Mouse (Mus musculus): ENCODE data around the gene Bach1.
"Not testable (repeated sequence)": the region's sequence is repeated elsewhere in the genome, so short reads cannot be mapped to it uniquely, and the experiment has no call there.

Gene Bach1

GRCm38 (mm10) chr16:87668002-87668401, 30.7 kb upstream of the Bach1 start:
- H3K27me3 ChIP-seq (ENCODE audit: control insufficient read depth, insufficient read depth, low read length, poor library complexity, severe bottlenecking) = no peaks in the 10 kb centered on the region

GRCm38 (mm10) chr16:87670091-87670820, 28.5 kb upstream of the Bach1 start:
- no peak for DNase-seq (ENCODE audit: low read depth, low spot score)
- H3K27me3 ChIP-seq (ENCODE audit: control insufficient read depth, insufficient read depth, low read length, poor library complexity, severe bottlenecking) = no peaks in the 10 kb centered on the region
- H3K36me3 ChIP-seq (ENCODE audit: control insufficient read depth, insufficient read depth, low read length, poor library complexity, severe bottlenecking) = no peaks in the 10 kb centered on the region

More at GRCm38 (mm10) chr16:87668002-87668401, 30.7 kb upstream of the Bach1 start:
- DNase-seq (ENCODE audit: low read depth, low spot score) = no peak
- no peaks in the 10 kb centered on the region for H3K36me3 ChIP-seq (ENCODE audit: control insufficient read depth, insufficient read depth, low read length, poor library complexity, severe bottlenecking)

GRCm38 (mm10) chr16:87670821-87671165, 28.0 kb upstream of the Bach1 start:
- peak; percentile 18 for DNase-seq (ENCODE audit: low read depth, low spot score)
- Histone ChIP-seq H3K36me3 (ENCODE audit: control insufficient read depth, insufficient read depth, low read length, poor library complexity, severe bottlenecking) (no peaks in the 10 kb centered on the region), H3K27me3 (ENCODE audit: control insufficient read depth, insufficient read depth, low read length, poor library complexity, severe bottlenecking) (no peaks in the 10 kb centered on the region)

- no peak for DNase-seq (ENCODE audit: low read depth, low spot score)
- Histone ChIP-seq H3K36me3 (ENCODE audit: control insufficient read depth, insufficient read depth, low read length, poor library complexity, severe bottlenecking) (no peaks in the 10 kb centered on the region), H3K27me3 (ENCODE audit: control insufficient read depth, insufficient read depth, low read length, poor library complexity, severe bottlenecking) (no peaks in the 10 kb centered on the region)
Observed at GRCm38 (mm10) chr16:87671336-87671735, 27.4 kb upstream of the Bach1 start.

- H3K36me3 ChIP-seq (ENCODE audit: control insufficient read depth, insufficient read depth, low read length, poor library complexity, severe bottlenecking) = no peaks in the 10 kb centered on the region
- H3K27me3 ChIP-seq (ENCODE audit: control insufficient read depth, insufficient read depth, low read length, poor library complexity, severe bottlenecking) = no peaks in the 10 kb centered on the region
- no peak for DNase-seq (ENCODE audit: low read depth, low spot score)
Observed at GRCm38 (mm10) chr16:87673155-87673554, 25.6 kb upstream of the Bach1 start.

GRCm38 (mm10) chr16:87676182-87676581, 22.6 kb upstream of the Bach1 start:
- no peak for DNase-seq (ENCODE audit: low read depth, low spot score)
- Histone ChIP-seq H3K36me3 (ENCODE audit: control insufficient read depth, insufficient read depth, low read length, poor library complexity, severe bottlenecking) (no peaks in the 10 kb centered on the region), H3K27me3 (ENCODE audit: control insufficient read depth, insufficient read depth, low read length, poor library complexity, severe bottlenecking) (no peaks in the 10 kb centered on the region)

- H3K36me3 ChIP-seq (ENCODE audit: control insufficient read depth, insufficient read depth, low read length, poor library complexity, severe bottlenecking) = no peaks in the 10 kb centered on the region
- no peaks in the 10 kb centered on the region for H3K27me3 ChIP-seq (ENCODE audit: control insufficient read depth, insufficient read depth, low read length, poor library complexity, severe bottlenecking)
- DNase-seq (ENCODE audit: low read depth, low spot score) = no peak
Observed at GRCm38 (mm10) chr16:87678667-87679066, 20.1 kb upstream of the Bach1 start.

- Histone ChIP-seq H3K36me3 (ENCODE audit: control insufficient read depth, insufficient read depth, low read length, poor library complexity, severe bottlenecking) (no peaks in the 10 kb centered on the region), H3K27me3 (ENCODE audit: control insufficient read depth, insufficient read depth, low read length, poor library complexity, severe bottlenecking) (no peaks in the 10 kb centered on the region)
- no peak for DNase-seq (ENCODE audit: low read depth, low spot score)
Observed at GRCm38 (mm10) chr16:87680912-87681634, 17.7 kb upstream of the Bach1 start.

GRCm38 (mm10) chr16:87681848-87682247, 16.9 kb upstream of the Bach1 start:
- DNase-seq (ENCODE audit: low read depth, low spot score) = no peak
- H3K36me3 ChIP-seq (ENCODE audit: control insufficient read depth, insufficient read depth, low read length, poor library complexity, severe bottlenecking) = no peaks in the 10 kb centered on the region
- no peaks in the 10 kb centered on the region for H3K27me3 ChIP-seq (ENCODE audit: control insufficient read depth, insufficient read depth, low read length, poor library complexity, severe bottlenecking)

- H3K36me3 ChIP-seq (ENCODE audit: control insufficient read depth, insufficient read depth, low read length, poor library complexity, severe bottlenecking) = no peaks in the 10 kb centered on the region
Observed at GRCm38 (mm10) chr16:87686458-87686857, 12.3 kb upstream of the Bach1 start.

GRCm38 (mm10) chr16:87687346-87687745, 11.4 kb upstream of the Bach1 start:
- Histone ChIP-seq H3K27me3 (ENCODE audit: control insufficient read depth, insufficient read depth, low read length, poor library complexity, severe bottlenecking) (no peaks in the 10 kb centered on the region), H3K36me3 (ENCODE audit: control insufficient read depth, insufficient read depth, low read length, poor library complexity, severe bottlenecking) (no peaks in the 10 kb centered on the region)
- DNase-seq (ENCODE audit: low read depth, low spot score) = no peak

More at GRCm38 (mm10) chr16:87686458-87686857, 12.3 kb upstream of the Bach1 start:
- H3K27me3 ChIP-seq (ENCODE audit: control insufficient read depth, insufficient read depth, low read length, poor library complexity, severe bottlenecking) = no peaks in the 10 kb centered on the region
- DNase-seq (ENCODE audit: low read depth, low spot score) = no peak

- DNase-seq (ENCODE audit: low read depth, low spot score); H3K27me3 ChIP-seq (ENCODE audit: control insufficient read depth, insufficient read depth, low read length, poor library complexity, severe bottlenecking); H3K36me3 ChIP-seq (ENCODE audit: control insufficient read depth, insufficient read depth, low read length, poor library complexity, severe bottlenecking): not testable (repeated sequence)
Observed at GRCm38 (mm10) chr16:87688328-87688727, 10.4 kb upstream of the Bach1 start.

- H3K27me3 ChIP-seq (ENCODE audit: control insufficient read depth, insufficient read depth, low read length, poor library complexity, severe bottlenecking); DNase-seq (ENCODE audit: low read depth, low spot score); H3K36me3 ChIP-seq (ENCODE audit: control insufficient read depth, insufficient read depth, low read length, poor library complexity, severe bottlenecking): not testable (repeated sequence)
Observed at GRCm38 (mm10) chr16:87688823-87689222, 9.9 kb upstream of the Bach1 start.

GRCm38 (mm10) chr16:87689225-87689624, 9.5 kb upstream of the Bach1 start:
- Histone ChIP-seq H3K36me3 (ENCODE audit: control insufficient read depth, insufficient read depth, low read length, poor library complexity, severe bottlenecking) (no peaks in the 10 kb centered on the region), H3K27me3 (ENCODE audit: control insufficient read depth, insufficient read depth, low read length, poor library complexity, severe bottlenecking) (no peaks in the 10 kb centered on the region)
- no peak for DNase-seq (ENCODE audit: low read depth, low spot score)

GRCm38 (mm10) chr16:87690506-87690905, 8.2 kb upstream of the Bach1 start:
- DNase-seq (ENCODE audit: low read depth, low spot score) = no peak
- Histone ChIP-seq H3K27me3 (ENCODE audit: control insufficient read depth, insufficient read depth, low read length, poor library complexity, severe bottlenecking) (no peaks in the 10 kb centered on the region), H3K36me3 (ENCODE audit: control insufficient read depth, insufficient read depth, low read length, poor library complexity, severe bottlenecking) (no peaks in the 10 kb centered on the region)
